Mouse (Mus musculus): ENCODE data around the gene Rps18. TPM values are rescaled to one million over a fixed set of nuclear protein-coding genes. Genes with fewer than 3 reads are reported as not detected.
"Not testable (repeated sequence)": the region's sequence is repeated elsewhere in the genome, so short reads cannot be mapped to it uniquely, and the experiment has no call there.

Gene Rps18
- total RNA-seq, 2 experiments from 2014 or later: 464 to 543 TPM

DNA sequence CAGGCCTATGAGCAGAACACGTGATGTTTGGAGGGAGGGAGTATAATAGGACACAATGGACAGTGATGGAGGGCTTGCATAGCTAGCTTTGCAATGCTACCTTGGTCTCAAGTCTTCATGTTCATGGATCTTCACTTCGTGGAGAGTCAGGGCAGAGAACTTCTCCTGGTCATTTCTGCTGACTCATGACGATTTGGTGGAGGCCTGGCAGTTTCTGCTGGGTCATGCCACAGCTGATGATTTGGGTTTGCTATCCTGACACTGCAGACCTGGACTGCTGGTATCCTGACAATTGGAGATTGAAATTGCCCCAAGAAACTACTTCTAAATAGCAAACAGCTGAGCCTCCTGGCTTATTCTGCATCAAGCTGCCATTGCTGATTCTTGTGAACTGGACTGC lies 17.8 kb upstream of the Rps18 start:
- DNase-seq: no peak
- intact Hi-C loops (cut with DNase I; ENCODE audit: low total_unique reads): loop anchor here (5.0 kb wide), 1 partner anchor 1299 kb away; no protein-coding TSS in a partner anchor

DNA sequence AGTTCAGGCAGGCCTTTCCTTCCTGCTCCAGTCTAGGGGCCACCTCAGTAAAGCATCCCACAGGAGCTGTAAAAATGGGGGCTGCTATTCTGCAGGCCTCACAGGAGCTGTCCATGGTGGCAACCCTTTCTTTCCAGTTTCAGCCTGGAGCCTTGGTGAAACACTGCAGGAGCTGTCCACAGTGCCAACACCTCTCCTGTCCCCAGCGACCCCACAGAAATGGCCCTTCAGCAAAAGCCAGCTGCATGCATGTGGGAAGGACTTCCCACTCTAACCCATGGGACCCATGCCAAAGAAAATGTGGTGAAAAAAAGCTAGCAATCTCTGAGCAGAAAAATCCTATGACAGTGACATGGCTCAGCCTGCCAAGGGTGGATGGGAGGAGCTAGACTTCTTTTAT lies 16.9 kb upstream of the Rps18 start:
- DNase-seq: no peak
- intact Hi-C loops (cut with DNase I; ENCODE audit: low total_unique reads): loop anchor here (5.0 kb wide), 1 partner anchor 1300 kb away; no protein-coding TSS in a partner anchor

DNA sequence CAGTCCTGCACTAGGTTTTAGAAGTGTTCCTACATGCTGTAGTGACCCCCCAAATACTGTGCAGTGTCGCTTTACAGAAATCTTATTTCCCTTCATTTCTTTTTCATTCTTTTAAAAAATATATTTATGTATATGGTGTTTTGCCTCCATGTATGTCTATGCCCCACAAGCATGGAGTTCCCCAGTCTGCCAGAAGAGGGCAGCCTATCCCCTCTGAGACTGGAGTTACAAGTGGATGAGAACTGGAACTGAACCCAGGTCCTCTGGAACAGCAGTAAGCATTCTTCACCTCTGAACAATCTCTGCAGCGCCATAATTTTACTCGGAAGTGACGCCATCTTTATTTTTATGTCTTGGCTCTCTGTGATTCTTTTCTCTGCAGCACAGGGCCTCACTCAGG lies 13.6 kb upstream of the Rps18 start:
- intact Hi-C loops (cut with DNase I; ENCODE audit: low total_unique reads): no loop called here
- no peak for DNase-seq

DNA sequence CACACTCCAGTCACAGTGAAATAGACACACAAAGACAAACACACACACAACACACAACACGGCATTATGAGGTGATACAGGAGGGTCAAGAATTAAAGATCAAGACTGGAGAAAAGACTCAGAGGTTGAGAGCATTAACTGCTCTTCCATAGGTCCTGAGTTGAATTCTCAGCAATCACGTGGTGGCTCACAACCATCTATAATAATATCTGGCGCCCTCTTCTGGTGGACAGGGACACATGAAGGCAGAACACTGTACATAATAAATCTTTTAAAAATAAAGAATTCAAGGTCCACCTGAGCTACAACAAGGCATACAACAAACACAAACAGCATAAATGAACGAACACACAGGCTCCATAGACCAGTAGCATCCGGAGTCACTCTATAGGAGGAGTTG lies 13.1 kb upstream of the Rps18 start:
- intact Hi-C loops (cut with DNase I; ENCODE audit: low total_unique reads): no loop called here
- no peak for DNase-seq

DNA sequence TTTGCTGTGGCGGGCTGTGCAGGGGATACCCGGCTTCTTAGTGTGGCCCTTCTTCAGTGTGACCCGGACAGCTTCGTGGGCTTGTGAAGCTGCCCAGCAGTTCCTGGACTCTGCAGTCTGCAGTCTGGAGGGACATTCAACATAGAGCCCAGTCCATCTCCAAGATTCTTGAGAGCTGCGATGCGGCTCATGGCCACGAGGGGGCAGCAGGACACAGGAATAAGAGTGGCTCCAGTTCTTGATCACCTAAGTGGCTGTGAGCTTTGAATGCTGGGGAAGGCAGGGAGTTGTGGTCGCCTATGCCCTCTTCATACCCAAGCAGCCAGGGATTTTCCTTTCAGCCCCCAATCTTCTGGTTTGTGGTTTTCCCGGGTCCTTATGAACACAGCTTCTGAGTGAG lies 12.7 kb upstream of the Rps18 start:
- intact Hi-C loops (cut with DNase I; ENCODE audit: low total_unique reads): no loop called here

DNA sequence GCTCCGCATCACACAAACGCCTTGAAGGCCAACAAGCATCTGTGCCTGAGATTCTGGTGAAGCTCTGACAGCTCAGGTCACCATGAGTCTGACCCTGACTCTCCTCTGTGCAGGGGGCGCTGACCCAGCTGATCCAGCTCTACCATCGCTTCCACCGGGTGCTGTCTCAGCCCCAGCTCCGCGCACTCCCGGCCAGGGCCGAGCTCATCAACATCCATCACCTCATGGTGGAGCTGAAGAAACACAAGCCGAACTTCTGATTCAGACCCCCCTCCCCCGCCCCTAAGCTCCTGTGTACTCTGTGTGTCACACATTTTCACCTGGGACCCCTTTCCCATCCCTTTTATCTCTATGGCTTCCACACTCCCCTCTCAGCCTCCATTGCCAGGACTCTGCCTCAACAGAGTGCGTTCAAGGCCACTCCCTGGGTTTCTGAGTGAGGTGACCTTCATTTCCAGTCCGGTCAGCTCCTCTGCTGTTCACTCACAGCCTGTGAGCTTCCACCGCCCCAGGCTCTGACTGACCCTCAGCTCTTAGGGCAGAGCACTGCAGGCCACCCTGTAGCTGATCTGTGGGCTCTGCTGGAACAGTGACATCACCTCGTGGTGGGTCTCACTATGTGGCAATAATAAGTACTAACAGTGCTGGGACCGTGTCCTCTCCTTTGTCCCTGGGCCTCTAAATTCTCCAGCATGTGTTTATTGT lies 10.2 kb upstream of the Rps18 start:
- intact Hi-C loops (cut with DNase I; ENCODE audit: low total_unique reads): no loop called here
- no peak for DNase-seq

More for the DNA sequence above, 12.7 kb upstream of the Rps18 start:
- DNase-seq: peak; percentile 75

DNA sequence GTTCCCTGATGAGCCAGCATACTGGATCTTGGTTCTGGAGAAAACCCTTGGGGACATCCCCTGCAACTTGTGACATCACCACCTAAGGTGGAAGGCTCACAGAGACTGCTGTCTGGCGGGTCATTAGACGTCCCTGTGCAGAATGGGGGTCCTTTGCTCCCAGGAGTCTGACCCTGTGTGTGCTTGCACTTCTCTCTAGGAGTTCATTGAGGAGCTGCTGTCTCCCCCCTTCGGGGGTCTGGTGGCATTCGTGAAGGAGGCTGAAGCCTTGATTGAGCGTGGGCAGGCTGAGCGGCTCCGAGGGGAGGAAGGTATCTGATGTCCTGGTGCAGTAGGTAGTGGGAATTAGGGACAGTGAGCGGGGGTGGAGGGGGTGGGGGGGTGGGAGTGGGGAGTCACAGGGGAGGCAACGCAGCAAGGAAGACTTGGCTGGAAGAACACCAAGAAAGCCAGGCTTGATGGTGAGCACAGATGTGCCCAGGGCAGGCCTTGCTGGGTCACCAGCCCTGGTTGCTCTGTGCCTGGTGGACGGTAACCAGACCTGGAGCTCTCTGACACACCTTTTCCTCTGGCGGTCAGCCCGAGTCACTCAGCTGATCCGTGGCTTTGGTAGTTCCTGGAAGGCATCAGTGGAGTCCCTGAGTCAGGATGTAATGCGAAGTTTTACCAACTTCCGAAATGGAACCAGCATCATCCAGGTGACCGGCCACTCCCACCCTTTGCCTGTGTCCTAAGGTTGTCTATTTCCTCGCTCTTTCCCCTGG lies 9.5 kb upstream of the Rps18 start:
- intact Hi-C loops (cut with DNase I; ENCODE audit: low total_unique reads): no loop called here
- DNase-seq: no peak

DNA sequence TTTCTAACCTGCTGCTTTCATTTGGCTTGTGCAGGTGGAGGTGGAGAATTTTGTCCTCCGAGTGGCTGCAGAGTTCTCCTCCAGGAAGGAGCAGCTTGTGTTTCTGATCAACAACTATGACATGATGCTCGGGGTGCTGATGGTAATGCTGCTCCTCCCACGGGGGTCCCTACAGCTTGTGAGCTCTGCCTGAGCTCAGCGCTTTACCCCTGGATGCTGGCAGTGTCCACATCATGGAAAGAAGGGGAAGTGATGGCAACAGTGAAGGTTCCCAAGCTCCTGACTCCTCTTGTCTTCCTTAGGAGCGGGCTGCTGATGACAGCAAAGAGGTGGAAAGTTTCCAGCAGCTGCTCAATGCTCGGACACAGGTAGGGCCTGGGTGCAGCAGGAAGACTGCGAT lies 7.1 kb upstream of the Rps18 start:
- DNase-seq: no peak
- intact Hi-C loops (cut with DNase I; ENCODE audit: low total_unique reads): no loop called here

DNA sequence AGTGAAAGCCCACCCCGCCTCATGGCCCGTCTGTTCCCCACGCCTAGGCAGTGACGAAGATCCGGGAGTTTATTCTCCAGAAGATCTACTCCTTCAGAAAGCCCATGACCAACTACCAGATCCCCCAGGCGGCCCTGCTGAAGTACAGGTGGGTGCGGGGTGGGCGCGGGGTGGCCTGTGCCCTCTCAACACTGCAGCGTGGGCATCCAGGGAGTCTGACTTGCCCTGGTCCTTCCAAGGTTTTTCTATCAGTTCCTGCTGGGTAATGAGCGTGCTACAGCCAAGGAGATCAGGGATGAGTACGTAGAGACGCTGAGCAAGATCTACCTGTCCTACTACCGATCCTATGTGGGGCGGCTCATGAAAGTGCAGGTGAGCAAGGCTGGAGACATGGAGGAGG lies 4.1 kb upstream of the Rps18 start:
- intact Hi-C loops (cut with DNase I; ENCODE audit: low total_unique reads): loop anchor here (2.0 to 5.0 kb wide), 2 partner anchors 1307 to 1319 kb away; no protein-coding TSS in a partner anchor
- no peak for DNase-seq

DNA sequence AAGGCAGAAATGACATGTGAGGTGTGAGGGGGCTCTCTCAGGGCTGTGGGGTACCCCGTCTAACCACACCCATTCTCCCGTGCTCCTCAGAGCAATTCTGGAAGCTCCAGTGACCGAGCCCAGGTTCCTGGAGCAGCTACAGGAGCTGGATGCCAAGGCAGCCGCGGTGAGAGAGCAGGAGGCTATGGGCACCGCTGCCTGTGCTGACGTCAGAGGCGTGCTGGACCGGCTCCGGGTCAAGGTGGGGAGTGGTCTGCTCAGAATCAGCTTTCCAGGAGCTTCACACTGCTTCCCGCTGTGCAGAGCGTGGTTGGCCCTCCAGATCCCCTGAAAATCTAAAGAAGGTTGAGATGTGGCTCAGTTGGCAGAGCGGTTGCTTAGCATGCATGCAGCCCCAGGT lies 3.3 kb upstream of the Rps18 start:
- intact Hi-C loops (cut with DNase I; ENCODE audit: low total_unique reads): loop anchor here (5.0 kb wide), 1 partner anchor 1308 kb away; no protein-coding TSS in a partner anchor
- no peak for DNase-seq

DNA sequence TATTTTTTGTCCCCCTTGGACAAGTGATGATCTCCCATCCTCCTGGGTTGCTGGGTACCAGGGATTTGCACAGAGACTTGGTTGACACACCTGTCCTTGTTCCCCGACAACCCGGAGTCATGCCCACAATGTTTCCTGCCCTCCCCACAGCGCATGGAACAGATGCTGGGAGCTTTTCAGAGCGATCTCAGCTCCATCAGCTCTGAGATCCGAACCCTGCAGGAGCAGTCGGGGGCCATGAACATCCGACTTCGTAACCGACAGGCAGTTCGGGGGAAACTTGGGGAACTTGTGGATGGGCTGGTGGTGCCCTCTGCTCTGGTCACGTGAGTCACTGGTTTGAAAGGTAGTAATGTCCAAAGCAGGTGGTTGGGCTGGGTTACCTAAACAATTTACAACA lies 2.6 kb upstream of the Rps18 start:
- intact Hi-C loops (cut with DNase I; ENCODE audit: low total_unique reads): loop anchor here (5.0 kb wide), 1 partner anchor 1309 kb away; no protein-coding TSS in a partner anchor
- DNase-seq: no peak

DNA sequence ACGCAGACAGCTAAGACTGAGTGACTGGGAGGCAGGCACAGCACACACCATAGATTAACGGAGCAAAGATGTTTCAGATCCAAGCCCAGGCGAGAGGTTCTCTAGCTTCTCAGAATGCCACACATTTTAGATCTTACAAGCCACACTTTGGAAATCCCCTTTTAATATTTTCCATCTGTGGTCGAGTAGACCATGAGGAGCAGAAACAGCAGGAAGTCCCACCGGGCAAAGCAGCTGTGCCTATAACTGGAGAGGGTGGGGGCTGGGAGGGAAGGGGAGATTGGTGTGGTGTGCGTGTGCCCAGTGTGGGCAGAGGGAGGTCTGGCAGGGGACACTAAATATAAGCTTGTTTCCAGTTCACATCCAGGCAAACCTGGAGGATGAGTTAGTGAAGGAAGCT lies 1.7 kb upstream of the Rps18 start:
- intact Hi-C loops (cut with DNase I; ENCODE audit: low total_unique reads): loop anchor here (5.0 kb wide), 1 partner anchor 1310 kb away; no protein-coding TSS in a partner anchor
- no peak for DNase-seq

DNA sequence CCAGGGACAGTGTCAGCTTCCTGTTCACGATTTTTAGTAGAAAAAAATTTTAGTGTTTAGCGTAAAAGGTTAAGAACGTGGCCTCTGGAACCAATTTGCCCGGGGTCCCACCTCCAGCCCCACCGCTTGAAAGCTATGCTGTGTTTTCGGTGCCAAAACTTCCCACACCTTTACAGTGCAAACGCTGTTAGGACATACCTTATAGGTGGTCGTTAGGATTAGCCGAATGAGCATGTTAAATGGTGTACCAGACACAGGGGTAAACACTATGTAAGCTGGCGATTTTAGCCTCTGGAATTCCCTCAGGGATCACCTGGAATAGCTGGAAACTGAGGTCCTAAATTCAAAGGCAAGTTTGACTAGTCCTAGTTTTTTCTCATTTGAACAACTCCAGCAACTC lies 535 bp upstream of the Rps18 start:
- DNase-seq: no peak
- intact Hi-C loops (cut with DNase I; ENCODE audit: low total_unique reads): loop anchor here (5.0 kb wide), 1 partner anchor 1311 kb away; no protein-coding TSS in a partner anchor

DNA sequence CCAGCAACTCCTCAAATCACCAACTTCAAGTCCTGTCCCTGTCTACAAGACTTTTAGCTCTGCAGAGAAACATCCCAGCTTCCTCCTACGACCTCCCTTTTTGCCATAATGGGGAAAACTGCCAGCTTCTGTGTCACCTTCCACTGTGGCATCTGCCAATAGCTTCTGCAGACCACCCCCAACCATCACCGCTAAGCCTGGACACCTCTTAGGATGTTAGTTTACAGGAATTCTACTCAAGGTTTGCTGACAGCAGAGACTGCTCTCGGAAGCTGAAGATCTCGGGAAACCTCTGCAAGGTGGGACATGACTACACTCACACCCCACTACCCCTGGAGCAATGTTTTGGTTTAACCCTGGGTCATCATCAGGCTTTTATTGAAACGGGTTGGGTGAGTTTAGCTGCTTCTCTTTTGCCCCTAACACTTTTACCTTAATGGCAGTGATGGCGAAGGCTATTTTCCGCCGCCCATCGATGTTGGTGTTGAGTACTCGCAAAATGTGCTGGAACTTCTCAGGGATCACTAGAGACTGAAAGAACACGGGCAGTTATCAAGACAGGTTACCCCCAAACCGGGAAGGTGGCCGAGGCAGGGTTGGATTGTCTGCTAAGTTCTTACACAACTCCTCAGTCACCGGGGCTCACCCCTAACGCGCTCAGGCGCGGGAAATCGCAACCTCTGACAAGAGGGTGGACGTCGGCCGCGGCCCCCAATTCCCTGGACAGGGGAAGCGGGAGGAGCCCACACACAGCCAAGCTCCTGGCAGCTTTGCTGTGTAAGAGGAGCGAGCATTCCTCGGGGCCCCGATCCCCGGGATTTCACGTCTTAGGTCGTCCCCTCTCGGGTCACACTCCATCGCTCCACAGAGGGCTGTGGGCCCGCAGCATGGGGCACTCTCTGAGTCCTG lies 901 bp downstream of the Rps18 start:
- intact Hi-C loops (cut with DNase I; ENCODE audit: low total_unique reads): loop anchor here (5.0 kb wide), 1 partner anchor 1312 kb away; no protein-coding TSS in a partner anchor
- DNase-seq: no peak

DNA sequence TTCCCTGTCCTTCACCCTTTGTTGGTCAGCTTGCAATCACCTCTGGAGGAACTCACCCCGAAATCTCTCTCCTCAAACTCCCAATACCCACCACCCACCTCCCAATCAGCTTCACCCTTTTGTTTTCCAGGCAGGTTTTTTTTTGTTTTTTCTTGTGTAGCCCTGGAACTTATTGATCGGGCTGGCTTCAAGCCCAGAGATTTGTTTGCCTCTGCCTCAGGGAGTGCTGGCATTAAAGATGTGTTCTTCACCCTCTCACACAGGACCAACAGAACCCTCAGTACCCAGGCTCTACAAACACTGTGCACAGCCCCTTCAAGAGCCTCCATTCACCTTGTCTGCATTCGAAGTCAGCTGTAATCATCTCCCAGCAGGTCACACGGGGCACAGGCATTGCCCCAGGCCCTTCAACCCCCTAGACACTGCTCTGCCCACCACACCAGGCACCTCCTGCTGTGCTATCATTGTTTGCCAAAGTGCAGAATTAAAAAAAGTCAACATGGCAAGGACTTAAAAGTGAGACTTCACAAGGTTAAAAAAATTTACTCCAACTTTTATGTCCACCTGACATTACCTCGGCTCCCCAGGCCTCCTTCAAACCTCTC lies 1.7 kb downstream of the Rps18 start:
- intact Hi-C loops (cut with DNase I; ENCODE audit: low total_unique reads): no loop called here
- no peak for DNase-seq

DNA sequence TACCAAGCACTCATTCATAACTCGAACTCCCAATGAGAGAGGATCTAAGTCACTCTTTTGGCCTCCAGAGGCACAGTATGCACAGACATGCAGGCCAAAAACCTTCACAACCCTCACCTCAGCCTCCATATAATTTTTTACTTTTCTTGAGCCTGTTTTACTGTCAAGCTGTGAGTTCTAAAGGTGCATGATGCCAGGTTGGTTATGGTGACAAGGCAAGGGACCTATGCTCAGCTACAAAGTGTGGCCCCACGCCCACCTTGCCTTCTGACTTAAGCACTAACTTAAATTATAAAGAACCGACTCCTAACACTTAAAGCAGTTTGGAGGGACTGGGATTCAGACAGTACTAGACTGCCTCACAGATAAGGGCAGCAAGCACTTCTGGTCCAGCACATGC lies 2.5 kb downstream of the Rps18 start:
- DNase-seq: no peak
- intact Hi-C loops (cut with DNase I; ENCODE audit: low total_unique reads): no loop called here

DNA sequence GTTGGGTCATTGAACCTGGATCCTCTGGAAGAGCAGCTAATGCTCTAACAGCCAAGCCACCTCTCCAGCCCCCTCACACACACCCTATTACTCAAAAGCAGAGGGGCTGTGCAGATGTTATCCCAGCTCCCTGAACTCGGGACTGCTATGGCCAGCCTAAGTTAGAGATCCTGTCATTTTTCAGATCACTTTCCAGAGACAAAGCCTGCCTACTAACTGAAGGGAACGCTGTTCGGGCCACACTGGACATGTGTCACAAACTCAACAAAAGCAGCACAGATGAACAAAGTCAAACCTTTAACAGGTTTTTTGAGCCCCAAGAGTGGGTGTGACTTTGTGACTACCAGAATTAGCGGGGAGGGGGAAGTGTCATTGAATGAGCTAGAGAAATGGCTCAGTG lies 2.9 kb downstream of the Rps18 start:
- intact Hi-C loops (cut with DNase I; ENCODE audit: low total_unique reads): no loop called here
- no peak for DNase-seq

DNA sequence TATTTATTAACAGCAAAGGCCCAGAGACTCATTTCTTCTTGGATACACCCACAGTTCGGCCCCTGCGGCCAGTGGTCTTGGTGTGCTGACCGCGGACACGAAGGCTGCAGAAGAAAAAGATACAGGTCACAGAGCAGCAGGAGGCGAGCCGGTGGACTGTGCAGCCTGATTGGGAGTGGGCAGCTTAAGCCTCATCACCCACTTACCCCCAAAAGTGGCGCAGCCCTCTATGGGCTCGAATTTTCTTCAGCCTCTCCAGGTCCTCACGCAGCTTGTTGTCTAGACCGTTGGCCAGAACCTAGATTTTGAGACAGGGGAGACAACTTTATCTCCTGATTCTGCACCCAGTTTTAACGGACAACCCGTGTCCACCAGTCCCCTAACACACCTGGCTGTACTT lies 3.8 kb downstream of the Rps18 start:
- intact Hi-C loops (cut with DNase I; ENCODE audit: low total_unique reads); DNase-seq: not testable (repeated sequence)

All from gastrocnemius, postnatal 14 days (tissue).